Mouse (Mus musculus): ENCODE measurements around the gene Ntmt1. TPM values are rescaled to one million over a fixed set of nuclear protein-coding genes. Genes with fewer than 3 reads are reported as not detected.

Gene Ntmt1
- polyA plus RNA-seq, 1 experiment from 2014 or later, result 108 TPM

DNA sequence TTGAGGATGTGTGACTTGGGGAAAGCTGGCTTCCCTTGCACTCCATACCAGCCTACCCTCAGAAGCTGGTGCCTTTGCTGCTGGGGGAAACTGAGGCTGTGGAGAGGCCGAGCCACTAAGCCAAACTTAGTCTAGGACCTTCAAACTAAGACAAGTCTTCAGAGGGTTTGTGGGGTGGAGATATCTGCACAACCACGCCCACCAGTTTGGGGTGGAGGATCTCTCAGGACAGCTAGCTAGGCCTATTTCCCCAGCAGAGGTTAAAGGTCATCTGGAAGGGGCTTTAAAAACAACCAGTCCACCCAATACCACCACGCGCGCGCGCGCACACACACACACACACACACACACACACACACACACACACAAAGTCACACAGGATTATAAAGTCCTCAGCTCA lies 38.6 kb downstream of the Ntmt1 start:
- Histone ChIP-seq H3K9ac (replicated peaks) (peak overlapping the region; percentile 98), H3K27ac (peak overlapping the region; percentile 94), H3K4me2 (peak overlapping the region; percentile 67), H3K27me3 (no peaks in the 10 kb centered on the region; the same call in 1 of the 2 replicates), H3K4me3 (replicated peaks) (peak overlapping the region; percentile 97), H3K36me3 (peaks cover 6% of the 10 kb centered on the region), H3K9me3 (no peaks in the 10 kb centered on the region), H3K4me1 (replicated peaks) (peaks cover 62% of the 10 kb centered on the region)
- no peak for ATAC-seq (ENCODE audit: insufficient number of reproducible peaks, insufficient read depth, low FRiP score, low TSS enrichment, low read depth)
- 39% methylated on average over 8 of the region's 8 CpGs for WGBS

DNA sequence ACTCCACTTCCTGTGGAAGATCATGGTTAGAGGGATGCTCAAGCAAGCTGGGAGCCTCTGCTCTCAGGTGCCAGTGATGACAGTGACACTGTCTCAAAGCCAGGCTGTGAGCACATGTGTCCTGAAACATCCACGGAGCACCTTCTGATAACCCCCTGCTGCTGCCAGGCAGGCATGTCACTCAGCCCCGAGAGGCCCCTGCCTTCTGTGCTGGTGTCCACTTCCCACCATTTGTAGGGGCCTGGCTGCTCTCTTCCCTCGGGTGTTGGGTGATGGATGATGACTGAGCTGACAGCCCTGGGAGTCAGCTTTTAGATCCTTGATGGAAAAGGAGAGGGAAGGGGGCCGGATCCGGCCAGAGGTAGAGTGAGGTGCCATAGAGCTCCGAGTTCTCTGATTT lies 39.1 kb downstream of the Ntmt1 start:
- ATAC-seq (ENCODE audit: insufficient number of reproducible peaks, insufficient read depth, low FRiP score, low TSS enrichment, low read depth), result no peak
- H3K9me3 ChIP-seq, result no peaks in the 10 kb centered on the region
- H3K27me3 ChIP-seq, result no peaks in the 10 kb centered on the region; the same call in 1 of the 2 replicates
- 4% methylated on average over 6 of the region's 6 CpGs for WGBS
- H3K4me3 ChIP-seq (replicated peaks), result peak overlapping the region; percentile 97
- peak overlapping the region; percentile 94 for H3K27ac ChIP-seq
- H3K4me2 ChIP-seq, result peak overlapping the region; percentile 67
- peaks cover 6% of the 10 kb centered on the region for H3K36me3 ChIP-seq
- H3K4me1 ChIP-seq (replicated peaks), result peaks cover 67% of the 10 kb centered on the region
- H3K9ac ChIP-seq (replicated peaks), result peak overlapping the region; percentile 98

DNA sequence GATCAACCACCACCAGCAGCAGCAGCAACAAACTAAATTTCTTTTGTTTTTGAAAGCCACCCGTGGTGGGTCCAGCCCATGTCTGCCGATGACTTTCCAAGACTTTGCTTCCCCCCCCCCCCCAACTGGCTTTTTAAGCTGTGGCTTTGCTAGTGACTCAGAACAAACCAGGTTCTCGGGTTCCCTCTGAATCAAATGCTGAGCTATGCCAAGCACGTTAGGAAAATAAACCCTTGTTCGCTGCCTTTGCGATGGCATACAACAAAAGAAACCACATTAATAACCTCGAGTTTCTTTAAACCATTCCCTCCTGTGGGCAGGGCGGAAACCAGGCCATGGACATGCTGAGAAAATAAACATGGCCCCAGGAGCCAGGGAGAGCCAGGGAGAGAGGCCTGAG lies 40.6 kb downstream of the Ntmt1 start:
- Histone ChIP-seq H3K27me3 (no peaks in the 10 kb centered on the region; the same call in 1 of the 2 replicates), H3K4me3 (replicated peaks) (peak overlapping the region; percentile 97), H3K4me2 (peak overlapping the region; percentile 67), H3K27ac (peak overlapping the region; percentile 94), H3K4me1 (replicated peaks) (peaks cover 82% of the 10 kb centered on the region), H3K9ac (replicated peaks) (no peak overlapping the region), H3K36me3 (peaks cover 6% of the 10 kb centered on the region), H3K9me3 (no peaks in the 10 kb centered on the region)
- WGBS, result 51% methylated on average over 8 of the region's 8 CpGs
- no peak for ATAC-seq (ENCODE audit: insufficient number of reproducible peaks, insufficient read depth, low FRiP score, low TSS enrichment, low read depth)

DNA sequence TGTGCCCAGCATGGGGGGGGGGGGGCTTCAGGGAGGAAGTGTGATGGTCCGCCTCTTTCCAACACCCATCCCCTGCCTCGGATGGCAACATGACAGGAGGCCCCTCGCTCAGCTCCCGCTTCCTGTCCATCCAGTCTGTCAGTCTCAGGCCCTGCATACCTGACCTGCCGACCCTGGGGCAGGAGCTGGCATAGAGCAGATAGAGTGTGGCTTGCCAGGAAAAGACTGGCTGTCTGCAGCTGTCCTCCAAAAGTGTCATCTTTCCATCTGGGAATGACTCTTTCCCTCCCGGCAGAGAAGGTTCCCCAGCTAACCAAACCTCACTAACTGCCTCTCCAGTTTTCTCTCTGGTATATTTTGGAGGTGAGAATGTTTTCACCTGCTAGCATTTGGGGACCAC lies 43.0 kb downstream of the Ntmt1 start:
- peak overlapping the region; percentile 12; the same call in 1 of the 2 replicates for H3K4me3 ChIP-seq (replicated peaks)
- no peaks in the 10 kb centered on the region for H3K9me3 ChIP-seq
- H3K4me1 ChIP-seq (replicated peaks), result peaks cover 94% of the 10 kb centered on the region
- ATAC-seq (ENCODE audit: insufficient number of reproducible peaks, insufficient read depth, low FRiP score, low TSS enrichment, low read depth), result no peak
- WGBS, result 10% methylated on average over 6 of the region's 6 CpGs
- peak overlapping the region; percentile 93 for H3K27ac ChIP-seq
- peak overlapping the region; percentile 42; the same call in 1 of the 2 replicates for H3K9ac ChIP-seq (replicated peaks)
- H3K36me3 ChIP-seq, result peaks cover 6% of the 10 kb centered on the region
- H3K4me2 ChIP-seq, result peak overlapping the region; percentile 48
- H3K27me3 ChIP-seq, result no peaks in the 10 kb centered on the region; the same call in 1 of the 2 replicates

DNA sequence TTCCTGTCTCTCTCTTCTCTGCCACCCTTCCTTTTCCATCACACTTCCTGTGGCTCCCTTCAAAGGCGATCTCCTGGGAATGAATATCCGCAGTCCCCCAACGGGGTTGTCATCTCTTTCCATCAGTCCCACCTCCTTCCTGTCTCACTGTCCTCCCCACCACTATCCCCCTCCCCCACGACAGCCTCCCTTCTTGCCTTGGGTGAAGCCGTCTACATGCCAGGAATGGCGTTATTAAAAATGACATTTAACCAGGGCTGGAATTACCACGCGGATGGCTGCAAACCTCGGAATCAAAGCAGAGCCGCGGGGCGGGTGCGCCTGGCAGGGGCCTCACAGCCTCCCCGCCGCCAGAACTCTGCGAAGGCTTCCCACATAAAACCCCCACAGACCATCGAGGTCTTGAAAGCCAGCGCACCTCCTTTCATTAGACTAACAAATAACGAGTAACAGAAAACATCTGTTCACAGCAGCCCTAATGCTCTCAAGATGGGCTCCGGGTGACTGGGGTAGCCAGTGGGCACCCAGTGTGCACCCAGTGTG lies 45.2 kb downstream of the Ntmt1 start:
- ATAC-seq (ENCODE audit: insufficient number of reproducible peaks, insufficient read depth, low FRiP score, low TSS enrichment, low read depth), result no peak
- peak overlapping the region; percentile 22 for H3K4me3 ChIP-seq (replicated peaks)

DNA sequence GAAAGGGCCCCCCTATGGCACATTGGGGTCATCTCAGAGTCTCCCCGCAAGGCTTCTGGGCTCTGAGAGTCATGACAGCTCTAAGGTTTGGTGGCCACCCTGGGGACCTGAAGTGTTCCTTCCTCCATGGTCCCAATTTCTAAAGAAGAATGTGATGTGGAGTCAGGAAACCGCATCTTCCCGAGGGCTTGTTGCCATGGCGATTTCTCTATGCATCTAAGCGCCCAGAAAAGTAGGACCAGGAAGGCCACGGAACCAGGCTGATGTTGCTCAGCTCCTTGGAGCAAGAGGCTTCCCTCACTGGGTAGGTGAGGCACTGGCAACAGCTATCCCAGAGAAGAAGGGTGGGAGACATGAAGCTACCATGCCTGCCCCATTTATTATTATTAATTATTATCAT lies 49.5 kb downstream of the Ntmt1 start:
- 77% methylated on average over 6 of the region's 6 CpGs for WGBS
- H3K9me3 ChIP-seq, result no peaks in the 10 kb centered on the region
- H3K4me1 ChIP-seq (replicated peaks), result peaks cover 93% of the 10 kb centered on the region
- no peak overlapping the region for H3K4me3 ChIP-seq (replicated peaks)
- no peaks in the 10 kb centered on the region for H3K27me3 ChIP-seq
- no peak overlapping the region; the same call in 1 of the 2 replicates for H3K27ac ChIP-seq
- H3K4me2 ChIP-seq, result no peak overlapping the region
- H3K9ac ChIP-seq (replicated peaks), result no peak overlapping the region
- peaks cover 4% of the 10 kb centered on the region; the same call in 1 of the 2 replicates for H3K36me3 ChIP-seq
- no peak for ATAC-seq (ENCODE audit: insufficient number of reproducible peaks, insufficient read depth, low FRiP score, low TSS enrichment, low read depth)

More for the DNA sequence above, 45.2 kb downstream of the Ntmt1 start:
- H3K4me2 ChIP-seq, result peak overlapping the region; percentile 48
- H3K9ac ChIP-seq (replicated peaks), result no peak overlapping the region; the same call in 1 of the 2 replicates
- H3K27ac ChIP-seq, result peak overlapping the region; percentile 93
- no peaks in the 10 kb centered on the region for H3K9me3 ChIP-seq
- WGBS, result 7% methylated on average over 20 of the region's 20 CpGs
- H3K36me3 ChIP-seq, result peaks cover 6% of the 10 kb centered on the region
- H3K27me3 ChIP-seq, result no peaks in the 10 kb centered on the region
- peaks cover 95% of the 10 kb centered on the region for H3K4me1 ChIP-seq (replicated peaks)

DNA sequence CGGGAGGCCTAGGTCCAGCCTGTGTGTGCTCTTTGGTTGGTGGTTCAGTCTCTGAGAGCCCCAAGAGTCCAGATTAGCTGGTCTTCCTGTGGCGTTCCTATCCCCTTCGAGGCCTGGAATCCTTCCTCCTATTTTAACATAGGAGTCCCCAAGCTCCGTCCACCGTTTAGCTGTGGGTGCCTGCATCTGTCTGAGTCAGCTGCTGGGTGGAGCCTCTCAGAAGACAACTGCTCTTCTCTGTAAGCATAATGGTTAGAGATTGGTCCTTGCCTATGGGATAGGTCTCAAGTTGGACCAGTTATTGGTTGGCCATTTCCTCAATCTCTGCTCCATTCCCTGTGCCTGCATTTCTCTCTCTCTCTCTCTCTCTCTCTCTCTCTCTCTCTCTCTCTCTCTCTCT lies 52.2 kb downstream of the Ntmt1 start:
- no peak overlapping the region; the same call in 1 of the 2 replicates for H3K9ac ChIP-seq (replicated peaks)
- WGBS, result 75% methylated on average over 5 of the region's 5 CpGs
- ATAC-seq (ENCODE audit: insufficient number of reproducible peaks, insufficient read depth, low FRiP score, low TSS enrichment, low read depth), result no peak
- no peaks in the 10 kb centered on the region for H3K27me3 ChIP-seq
- H3K4me1 ChIP-seq (replicated peaks), result peaks cover 93% of the 10 kb centered on the region
- H3K4me3 ChIP-seq (replicated peaks), result no peak overlapping the region
- H3K9me3 ChIP-seq, result no peaks in the 10 kb centered on the region
- 0 out of 2 replicates have a peak overlapping the region, but pooled peaks have one; percentile 8 for H3K4me2 ChIP-seq
- peaks cover 4% of the 10 kb centered on the region; the same call in 1 of the 2 replicates for H3K36me3 ChIP-seq
- peak overlapping the region; percentile 84; the same call in 1 of the 2 replicates for H3K27ac ChIP-seq

DNA sequence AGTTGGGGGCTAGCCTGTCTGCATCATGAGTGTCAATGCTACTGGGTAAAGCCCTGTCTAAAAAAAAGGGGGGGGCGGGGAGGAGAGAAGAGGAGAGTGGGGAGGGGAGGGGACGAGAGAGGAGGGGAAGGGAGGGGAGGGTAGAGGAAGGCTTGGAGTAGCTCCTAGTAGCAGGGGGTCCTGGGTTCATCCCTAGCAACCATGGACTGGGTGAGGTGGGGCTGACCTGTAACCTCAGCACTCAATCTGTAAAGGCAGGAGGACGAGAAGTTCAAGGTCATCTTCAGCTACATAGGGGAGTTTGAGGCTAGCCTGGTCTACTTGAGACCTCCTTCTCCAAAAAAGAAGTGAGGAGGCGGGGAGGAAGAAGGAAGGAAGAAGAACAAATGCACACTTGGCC lies 54.5 kb downstream of the Ntmt1 start:
- Histone ChIP-seq H3K27ac (peak overlapping the region; percentile 90; the same call in 1 of the 2 replicates), H3K27me3 (no peaks in the 10 kb centered on the region), H3K9ac (replicated peaks) (no peak overlapping the region), H3K36me3 (peaks cover 4% of the 10 kb centered on the region; the same call in 1 of the 2 replicates), H3K4me3 (replicated peaks) (no peak overlapping the region), H3K4me1 (replicated peaks) (peaks cover 89% of the 10 kb centered on the region), H3K9me3 (no peaks in the 10 kb centered on the region), H3K4me2 (no peak overlapping the region)
- 74% methylated on average over 4 of the region's 4 CpGs for WGBS
- no peak for ATAC-seq (ENCODE audit: insufficient number of reproducible peaks, insufficient read depth, low FRiP score, low TSS enrichment, low read depth)

DNA sequence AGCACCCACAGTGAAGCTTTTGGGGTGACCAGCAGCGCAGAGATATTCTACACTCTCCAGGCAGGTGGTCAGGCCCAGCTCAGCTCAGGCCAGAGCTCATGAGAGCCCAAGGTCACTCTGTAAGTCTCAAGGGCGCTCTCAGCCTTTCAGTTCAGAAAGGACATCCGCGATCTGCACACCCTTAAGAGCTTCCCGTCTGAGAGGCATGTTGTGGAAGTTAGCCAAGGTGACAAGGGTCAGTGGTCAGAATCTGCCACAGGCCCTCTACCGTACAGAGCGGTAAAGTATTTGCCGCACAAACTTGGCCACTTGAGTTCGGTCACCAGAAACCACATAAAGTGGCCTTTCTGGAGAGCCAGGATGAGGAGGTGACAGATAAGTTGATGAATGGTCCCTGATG lies 55.9 kb downstream of the Ntmt1 start:
- no peak overlapping the region for H3K4me3 ChIP-seq (replicated peaks)
- ATAC-seq (ENCODE audit: insufficient number of reproducible peaks, insufficient read depth, low FRiP score, low TSS enrichment, low read depth), result no peak
- H3K27me3 ChIP-seq, result no peaks in the 10 kb centered on the region
- H3K27ac ChIP-seq, result peak overlapping the region; percentile 90
- 0 out of 2 replicates have a peak overlapping the region, but pooled peaks have one; percentile 4 for H3K4me2 ChIP-seq
- no peak overlapping the region for H3K9ac ChIP-seq (replicated peaks)
- H3K9me3 ChIP-seq, result no peaks in the 10 kb centered on the region
- peaks cover 8% of the 10 kb centered on the region for H3K36me3 ChIP-seq
- WGBS, result 39% methylated on average over 9 of the region's 9 CpGs
- H3K4me1 ChIP-seq (replicated peaks), result peaks cover 79% of the 10 kb centered on the region

DNA sequence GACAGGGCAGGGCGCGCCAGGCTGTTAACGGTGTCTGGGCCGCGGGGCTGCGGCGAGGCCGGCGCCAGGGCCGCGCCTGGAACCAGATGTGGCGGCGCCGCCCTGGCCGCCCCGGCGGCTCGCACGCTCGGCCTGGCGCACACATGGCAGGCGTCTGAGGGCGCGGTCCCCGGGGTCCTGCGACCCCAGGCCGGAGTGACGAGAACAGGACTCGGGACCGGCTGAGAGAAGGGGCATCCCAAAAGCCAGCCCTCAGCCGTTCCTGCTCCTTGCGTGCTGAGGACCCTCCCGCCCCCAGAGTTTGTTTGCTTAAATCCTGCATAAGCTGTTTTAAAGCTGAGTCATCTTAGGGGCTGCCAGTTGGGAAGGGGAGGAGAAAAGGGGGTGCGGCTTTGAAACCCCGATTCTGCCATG lies 57.3 kb downstream of the Ntmt1 start:
- peak overlapping the region; percentile 65 for H3K4me2 ChIP-seq
- H3K9me3 ChIP-seq, result no peaks in the 10 kb centered on the region
- WGBS, result under 1% methylated on average over 35 of the region's 35 CpGs
- ATAC-seq (ENCODE audit: insufficient number of reproducible peaks, insufficient read depth, low FRiP score, low TSS enrichment, low read depth), result peak; percentile 71
- H3K9ac ChIP-seq (replicated peaks), result peak overlapping the region; percentile 53
- peaks cover 14% of the 10 kb centered on the region for H3K36me3 ChIP-seq
- H3K27ac ChIP-seq, result peak overlapping the region; percentile 90
- peaks cover 76% of the 10 kb centered on the region for H3K4me1 ChIP-seq (replicated peaks)
- H3K27me3 ChIP-seq, result no peaks in the 10 kb centered on the region
- H3K4me3 ChIP-seq (replicated peaks), result peak overlapping the region; percentile 33

DNA sequence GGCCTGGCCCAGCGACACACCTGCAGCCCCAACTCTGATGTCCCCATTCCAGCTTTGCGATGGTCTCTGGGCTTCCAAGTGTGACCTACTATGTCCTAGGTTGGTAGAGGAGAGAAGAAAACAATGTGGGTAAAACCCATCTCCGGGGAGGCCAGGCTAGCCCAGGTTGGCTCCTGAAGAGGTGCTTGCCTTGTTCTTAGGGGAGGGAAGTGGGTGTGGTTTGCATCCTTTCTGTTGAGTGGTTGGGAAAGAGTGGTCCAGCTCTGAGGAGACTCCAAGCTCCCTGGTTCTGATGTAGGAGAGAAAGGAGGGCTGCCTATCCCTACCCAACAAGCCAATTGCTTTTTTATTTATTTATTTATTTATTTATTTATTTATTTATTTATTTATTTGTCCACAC lies 57.8 kb downstream of the Ntmt1 start:
- H3K9me3 ChIP-seq, result no peaks in the 10 kb centered on the region
- peak overlapping the region; percentile 90 for H3K27ac ChIP-seq
- peaks cover 14% of the 10 kb centered on the region for H3K36me3 ChIP-seq
- H3K4me1 ChIP-seq (replicated peaks), result peaks cover 79% of the 10 kb centered on the region
- H3K27me3 ChIP-seq, result no peaks in the 10 kb centered on the region
- peak overlapping the region; percentile 53 for H3K9ac ChIP-seq (replicated peaks)
- ATAC-seq (ENCODE audit: insufficient number of reproducible peaks, insufficient read depth, low FRiP score, low TSS enrichment, low read depth), result no peak
- WGBS, result 39% methylated on average over 3 of the region's 3 CpGs
- H3K4me3 ChIP-seq (replicated peaks), result no peak overlapping the region
- peak overlapping the region; percentile 65 for H3K4me2 ChIP-seq
